Mouse (Mus musculus): ENCODE measurements at regions not wholly inside any gene's neighbourhood (a gene's known extent, or its start where the extent isn't known, plus 50 kb on each side); places are given as distances from the start of the nearest gene placed in this dataset.

- DNase-seq (ENCODE audit: low spot score): no peak
Observed at GRCm38 (mm10) chr5:133542217-133542616, 557.3 kb upstream of the Castor2 start.

GRCm38 (mm10) chr5:133532678-133533077 is 566.8 kb upstream of the Castor2 start:
- DNase-seq (ENCODE audit: low spot score): no peak

GRCm38 (mm10) chr5:133505661-133506060 is 593.9 kb upstream of the Castor2 start:
- no peak for DNase-seq (ENCODE audit: low spot score)

- DNase-seq (ENCODE audit: low spot score): peak; percentile 47
Observed at GRCm38 (mm10) chr5:133487806-133488290, 611.7 kb upstream of the Castor2 start.

- peak; percentile 45 for DNase-seq (ENCODE audit: low spot score)
Observed at GRCm38 (mm10) chr5:133482291-133483086, 617.0 kb upstream of the Castor2 start.

- DNase-seq (ENCODE audit: low spot score): no peak
Observed at GRCm38 (mm10) chr5:133479205-133479604, 620.3 kb upstream of the Castor2 start.

- peak; percentile 36 for DNase-seq (ENCODE audit: low spot score)
Observed at GRCm38 (mm10) chr5:133453349-133454049, 646.0 kb upstream of the Castor2 start.

GRCm38 (mm10) chr5:133449926-133450325 is 649.6 kb upstream of the Castor2 start:
- DNase-seq (ENCODE audit: low spot score): no peak

GRCm38 (mm10) chr5:133400826-133401225 is 698.7 kb upstream of the Castor2 start:
- DNase-seq (ENCODE audit: low spot score): no peak

- DNase-seq (ENCODE audit: low spot score): no peak
Observed at GRCm38 (mm10) chr5:133389896-133390295, 709.6 kb upstream of the Castor2 start.

GRCm38 (mm10) chr5:133389023-133389840 is 710.3 kb upstream of the Castor2 start:
- no peak for DNase-seq (ENCODE audit: low spot score)

GRCm38 (mm10) chr5:133385374-133386349 is 713.8 kb upstream of the Castor2 start:
- DNase-seq (ENCODE audit: low spot score): no peak

GRCm38 (mm10) chr5:133365771-133366170 is 733.7 kb upstream of the Castor2 start:
- peak; percentile 54 for DNase-seq (ENCODE audit: low spot score)

- DNase-seq (ENCODE audit: low spot score): no peak
Observed at GRCm38 (mm10) chr5:133347516-133347915, 752.0 kb upstream of the Castor2 start.

GRCm38 (mm10) chr5:133341973-133342372 is 757.5 kb upstream of the Castor2 start:
- no peak for DNase-seq (ENCODE audit: low spot score)

- no peak for DNase-seq (ENCODE audit: low spot score)
Observed at GRCm38 (mm10) chr5:133320626-133321025, 777.5 kb upstream of the Auts2 start.

- DNase-seq (ENCODE audit: low spot score): no peak
Observed at GRCm38 (mm10) chr5:133320206-133320605, 777.1 kb upstream of the Auts2 start.

- peak; percentile 6 for DNase-seq (ENCODE audit: low spot score)
Observed at GRCm38 (mm10) chr5:133314031-133314430, 770.9 kb upstream of the Auts2 start.

- peak; percentile 17 for DNase-seq (ENCODE audit: low spot score)
Observed at GRCm38 (mm10) chr5:133310979-133311890, 768.1 kb upstream of the Auts2 start.

GRCm38 (mm10) chr5:133267887-133268286 is 724.7 kb upstream of the Auts2 start:
- DNase-seq (ENCODE audit: low spot score): no peak
